Mouse (Mus musculus) kidney, adult 2 months (tissue): Measurements from ENCODE around the gene Plcxd2. TPM values are rescaled to one million over a fixed set of nuclear protein-coding genes. Genes with fewer than 3 reads are reported as not detected.

Source experiments
- DNase-seq: peaks from one replicate; pipeline ENCODE4 v3.0.0; 2021
- H3K27ac ChIP-seq: fragments of 200-500 bp; 2 replicates; pipeline ENCODE4 v1.5.1; 2012; ENCODE audit warnings: low read depth, low read length, control low read depth, inconsistent platforms; ENCODE audit not compliant: insufficient read depth
- H3K27me3 ChIP-seq: fragments of 200-500 bp; replicated peaks from 2 replicates; pipeline ENCODE4 v1.6.1; 2012; ENCODE audit warnings: mild to moderate bottlenecking, moderate library complexity, low read length, inconsistent platforms; ENCODE audit not compliant: control insufficient read depth, insufficient read depth
- H3K36me3 ChIP-seq: fragments of 200-500 bp; 2 replicates; pipeline ENCODE4 v1.6.1; 2012; ENCODE audit warnings: mild to moderate bottlenecking, moderate library complexity, low read length, inconsistent platforms; ENCODE audit not compliant: control insufficient read depth, insufficient read depth
- H3K4me1 ChIP-seq: fragments of 200-500 bp; 2 replicates; pipeline ENCODE4 v1.6.1; 2011; ENCODE audit warnings: low read length; ENCODE audit not compliant: control insufficient read depth, insufficient read depth
- H3K4me3 ChIP-seq: fragments of 200-500 bp; 2 replicates; pipeline ENCODE4 v1.5.1; 2011; ENCODE audit warnings: mild to moderate bottlenecking, low read depth, low read length, control low read depth; ENCODE audit not compliant: insufficient read depth
- CTCF ChIP-seq: fragments of 200-500 bp; conservative IDR thresholded peaks from 2 replicates; pipeline ENCODE4 v1.5.1; 2011; ENCODE audit warnings: low read depth, mild to moderate bottlenecking, control low read depth, low read length, moderate library complexity, mixed read lengths; ENCODE audit not compliant: insufficient read depth, insufficient read length
- POLR2A ChIP-seq: fragments of 200-500 bp; IDR thresholded peaks from one replicate; pipeline ENCODE4 v1.6.1; 2011; ENCODE audit warnings: low read depth, low read length, control low read depth
- WGBS: fragments of 180-500 bp; shearing (Covaris S2); methylation state at CpG from one replicate; pipeline ENCODE4 v1.1.7; 2018; 5-methylcytosine and 5-hydroxymethylcytosine counted together
- polyA plus RNA-seq: library from polyadenylated mRNA; depleted of rRNA; stranded (reverse); fragments of >200 nt; gene quantifications from 2 replicates; pipeline ENCODE4 v1.2.3, GENCODE M21; 2012; rRNA removed

Gene Plcxd2
- polyA plus RNA-seq, result 1.4 and 1.7 TPM in 2 replicates

DNA sequence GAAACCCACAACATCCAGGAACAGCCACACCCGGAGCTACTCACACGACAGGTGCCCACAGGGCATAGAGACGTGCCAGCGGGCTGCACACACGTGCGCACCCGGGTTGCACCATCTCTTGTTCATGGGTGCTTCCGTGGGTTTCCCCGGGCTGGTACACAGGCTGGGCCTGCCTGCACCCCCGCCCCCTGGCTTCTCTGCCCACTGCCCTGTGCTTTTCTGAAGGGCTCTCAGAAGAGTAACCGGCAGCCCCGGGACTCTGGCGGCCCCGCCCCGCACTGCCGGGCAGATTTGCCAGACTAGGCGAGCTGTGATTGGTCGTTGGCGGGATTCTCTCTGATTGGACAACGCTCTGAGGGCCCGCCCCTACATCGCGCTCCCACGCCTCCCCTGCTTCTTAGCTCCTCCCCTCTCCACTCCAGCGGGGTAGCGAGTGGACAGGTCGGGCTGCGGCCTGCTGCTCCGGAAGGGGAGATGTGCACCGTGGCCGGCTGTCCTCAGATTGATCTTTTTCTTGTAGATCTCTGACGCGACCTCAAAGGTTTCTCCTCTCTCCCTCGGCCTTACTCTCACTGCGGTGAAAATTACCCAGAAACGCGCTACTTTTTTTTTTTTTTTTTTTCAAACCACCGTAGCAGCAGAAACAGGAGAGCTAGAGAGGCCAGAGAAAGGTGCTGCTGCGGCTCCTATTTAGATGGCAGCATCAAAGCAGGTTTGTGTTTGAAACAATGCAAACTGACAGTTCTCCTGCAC is at the start of gene Plcxd2:
Plcxd2 (minus strand) TSS at position 66 of the 753 bp plus-strand sequence.
- H3K4me3 ChIP-seq, result peak within 1 kb of the TSS; percentile 91
- peaks cover 11% of the 10 kb centered on the region for H3K4me1 ChIP-seq
- no peaks in the 10 kb centered on the region for H3K27me3 ChIP-seq
- WGBS, result under 1% methylated on average over 39 of the region's 39 CpGs
- peak within 1 kb of the TSS; percentile 72 for H3K27ac ChIP-seq
- no peaks in the 10 kb centered on the region for H3K36me3 ChIP-seq
- peak; percentile 98 for DNase-seq
- TF ChIP-seq POLR2A, result peak; percentile 85
- no peak for TF ChIP-seq CTCF

DNA sequence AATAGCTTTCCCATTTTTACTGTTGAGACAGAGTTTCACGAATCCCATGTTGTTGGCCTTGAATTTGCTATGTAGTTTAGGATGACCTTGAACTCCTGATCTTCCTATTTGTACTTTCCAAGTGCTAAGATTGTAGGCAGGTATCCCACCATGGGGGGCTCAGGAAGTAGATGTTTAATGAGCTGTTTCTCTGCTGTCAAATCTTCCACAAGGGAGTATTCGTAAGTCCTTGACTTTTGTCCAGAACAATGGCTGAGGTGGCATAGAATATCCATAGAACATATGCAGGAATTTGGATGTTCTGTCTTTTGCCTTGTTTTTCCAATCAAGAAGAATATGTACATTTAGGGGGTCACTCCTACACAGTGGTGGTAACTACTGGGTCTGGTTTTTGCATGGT is 36.9 kb upstream of the Plcxd2 start:
- Histone ChIP-seq H3K4me3 (no peak overlapping the region), H3K27ac (no peak overlapping the region), H3K36me3 (no peaks in the 10 kb centered on the region), H3K4me1 (no peaks in the 10 kb centered on the region), H3K27me3 (no peaks in the 10 kb centered on the region)
- DNase-seq, result no peak
- TF ChIP-seq CTCF, result no peak
- no peak for TF ChIP-seq POLR2A
- 86% methylated on average over 2 of the region's 2 CpGs for WGBS

DNA sequence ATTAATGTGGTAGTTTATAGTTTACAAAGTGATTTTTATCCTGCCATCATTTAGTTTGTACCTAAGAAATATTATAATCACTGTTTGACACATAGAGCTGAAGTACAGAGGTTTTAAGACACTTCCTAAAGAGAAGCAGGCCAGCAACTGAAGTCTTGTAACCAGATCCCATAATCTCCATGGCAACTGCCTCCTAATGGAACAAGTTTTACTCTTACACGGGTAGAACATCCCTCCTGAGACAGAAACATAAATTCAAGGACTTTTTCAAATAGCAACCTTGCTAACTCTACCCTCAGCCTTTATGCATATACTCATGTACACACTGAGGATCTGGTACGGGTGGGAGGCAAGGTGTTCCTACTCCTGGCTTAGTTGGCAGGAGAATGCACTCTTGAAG is 26.2 kb upstream of the Plcxd2 start:
- DNase-seq, result no peak
- TF ChIP-seq CTCF (no peak), POLR2A (no peak)
- Histone ChIP-seq H3K4me1 (no peaks in the 10 kb centered on the region), H3K27me3 (no peaks in the 10 kb centered on the region), H3K36me3 (no peaks in the 10 kb centered on the region), H3K27ac (no peak overlapping the region), H3K4me3 (no peak overlapping the region)
- WGBS, result 49% methylated on average over 2 of the region's 2 CpGs

DNA sequence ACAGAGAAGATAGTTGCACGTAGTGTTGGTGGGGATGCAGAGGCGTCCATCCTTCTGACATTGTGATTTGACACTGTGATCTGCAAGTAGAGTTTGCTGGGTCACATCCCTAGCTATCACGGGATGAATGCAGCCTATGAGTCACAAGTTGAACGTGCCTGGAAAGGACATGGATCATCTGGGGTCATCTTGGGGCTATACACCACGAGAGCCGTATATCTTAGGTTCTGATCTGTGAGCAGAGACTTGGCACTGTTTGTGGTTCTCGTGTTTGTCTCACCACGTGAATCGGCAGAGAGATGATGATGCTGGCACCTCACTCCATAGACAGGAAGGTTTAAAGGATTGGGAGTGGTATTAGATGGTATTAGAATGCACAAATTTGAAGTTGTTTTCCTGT is 23.9 kb upstream of the Plcxd2 start:
- Histone ChIP-seq H3K36me3 (no peaks in the 10 kb centered on the region), H3K27me3 (no peaks in the 10 kb centered on the region), H3K4me1 (no peaks in the 10 kb centered on the region), H3K4me3 (no peak overlapping the region), H3K27ac (no peak overlapping the region)
- WGBS, result 70% methylated on average over 9 of the region's 9 CpGs
- TF ChIP-seq CTCF, result no peak
- no peak for TF ChIP-seq POLR2A
- DNase-seq, result no peak

DNA sequence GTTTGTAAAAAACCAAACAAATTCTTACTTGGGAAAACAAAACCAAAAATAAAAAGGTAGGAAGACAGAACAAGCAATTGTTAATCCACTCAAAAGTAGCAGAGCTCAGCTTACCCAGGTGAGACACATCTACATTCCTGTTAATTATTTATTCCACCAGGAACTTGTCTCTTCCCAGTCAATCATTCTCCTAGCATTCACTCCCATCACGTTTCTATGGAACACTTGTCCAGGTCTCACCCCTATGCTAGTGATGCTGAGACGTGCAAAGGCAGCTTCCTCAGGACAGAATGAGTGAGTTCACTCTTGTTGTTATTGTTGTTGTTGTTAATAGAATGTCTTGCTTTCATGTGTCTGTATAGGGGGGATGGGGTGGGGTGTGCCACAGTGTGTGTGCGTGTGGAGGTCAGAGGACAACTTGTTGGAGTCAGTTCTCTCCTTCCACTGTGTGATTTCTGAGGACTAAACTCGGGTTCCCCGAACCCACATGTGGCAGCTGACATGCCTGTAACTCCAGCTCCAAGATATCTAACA is 13.0 kb upstream of the Plcxd2 start:
- no peaks in the 10 kb centered on the region for H3K36me3 ChIP-seq
- 33% methylated on average over 5 of the region's 5 CpGs for WGBS
- H3K27me3 ChIP-seq, result no peaks in the 10 kb centered on the region
- peak; percentile 41 for DNase-seq
- H3K4me1 ChIP-seq, result peaks cover 23% of the 10 kb centered on the region
- H3K27ac ChIP-seq, result no peak overlapping the region
- TF ChIP-seq POLR2A (no peak), CTCF (no peak)
- H3K4me3 ChIP-seq, result no peak overlapping the region

DNA sequence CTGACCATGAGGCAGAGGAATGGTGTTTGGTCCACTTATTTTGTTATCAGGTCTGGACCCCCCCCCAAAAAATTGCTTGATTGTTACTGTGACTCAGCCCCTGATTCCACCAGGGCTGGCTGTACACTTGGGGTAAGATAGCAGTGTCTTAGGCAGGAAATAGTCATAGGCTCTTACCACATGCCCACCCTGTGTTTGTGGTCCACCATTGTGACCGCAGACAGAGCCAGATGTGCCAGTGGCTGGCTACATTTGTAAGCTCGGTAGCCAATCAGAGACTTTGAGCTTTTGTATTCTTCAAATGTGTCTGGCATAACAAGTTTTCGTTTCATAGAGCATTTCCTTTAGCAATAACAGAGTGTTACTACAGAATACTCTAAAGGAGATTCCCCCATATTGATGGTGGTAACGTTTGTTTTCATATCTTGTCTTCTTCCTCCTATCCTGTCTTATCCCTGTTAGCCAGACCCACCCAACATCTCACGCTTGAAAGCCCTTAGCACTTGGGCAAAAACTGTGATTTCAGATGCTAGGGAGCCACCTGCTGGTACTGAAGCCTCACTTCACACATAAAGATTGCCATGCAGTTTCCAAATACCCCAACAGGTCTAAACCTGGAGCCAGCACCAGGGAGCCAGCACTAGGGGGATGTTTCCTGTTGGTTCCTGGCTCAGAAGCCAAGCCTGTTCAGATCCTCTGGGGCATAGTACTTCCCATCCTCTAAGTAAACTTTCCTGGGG is 12.3 kb upstream of the Plcxd2 start:
- H3K27ac ChIP-seq, result 0 out of 2 replicates have a peak overlapping the region, but pooled peaks have one; percentile 56
- no peaks in the 10 kb centered on the region for H3K27me3 ChIP-seq
- 24% methylated on average over 5 of the region's 5 CpGs for WGBS
- peak; percentile 76 for DNase-seq
- H3K4me1 ChIP-seq, result peaks cover 23% of the 10 kb centered on the region
- no peaks in the 10 kb centered on the region for H3K36me3 ChIP-seq
- H3K4me3 ChIP-seq, result no peak overlapping the region
- TF ChIP-seq POLR2A (no peak), CTCF (peak; percentile 86)

DNA sequence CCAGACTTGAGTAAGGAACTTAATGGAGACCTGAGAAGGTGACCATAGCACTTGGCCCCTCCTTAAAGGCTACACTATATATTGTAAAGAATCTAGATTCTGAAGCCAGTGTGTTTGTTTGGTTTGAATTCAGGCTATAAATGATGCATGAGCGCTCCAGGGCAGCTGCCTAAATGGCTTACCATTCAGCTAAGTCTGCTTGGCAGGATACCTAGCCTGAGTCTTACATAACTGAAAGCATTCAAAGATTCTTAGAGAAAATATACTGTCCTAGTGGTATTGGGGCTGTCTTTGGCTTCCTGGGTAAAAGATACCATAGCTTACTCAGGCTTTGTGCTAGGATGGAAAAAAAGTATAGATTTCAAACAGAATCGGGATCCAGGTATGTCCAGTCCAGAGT is 11.3 kb upstream of the Plcxd2 start:
- no peaks in the 10 kb centered on the region for H3K27me3 ChIP-seq
- no peak overlapping the region; the same call in 1 of the 2 replicates for H3K27ac ChIP-seq
- peak; percentile 64 for DNase-seq
- H3K36me3 ChIP-seq, result no peaks in the 10 kb centered on the region
- H3K4me3 ChIP-seq, result no peak overlapping the region
- no peak for TF ChIP-seq CTCF
- TF ChIP-seq POLR2A, result no peak
- WGBS, result 45% methylated on average over 2 of the region's 2 CpGs
- H3K4me1 ChIP-seq, result peaks cover 23% of the 10 kb centered on the region
